Mouse (Mus musculus) kidney, embryonic 14.5 days (tissue): ENCODE results near the gene Helz2. TPM values are rescaled to one million over a fixed set of nuclear protein-coding genes. Genes with fewer than 3 reads are reported as not detected.

Experiments
- ATAC-seq: fragments of 200-750 bp; cut with Nextera tagmentation; 2 replicates; pipeline ENCODE4 v1.8.0; 2017; ENCODE audit warnings: moderate number of reproducible peaks, mild to moderate bottlenecking, moderate TSS enrichment, moderate library complexity; ENCODE audit not compliant: low FRiP score, low TSS enrichment
- H3K27ac ChIP-seq: fragments of 300-500 bp; sonication (generic); 2 replicates; pipeline ENCODE4 v1.5.1; 2014; ENCODE audit warnings: low read depth, mild to moderate bottlenecking, low read length, moderate library complexity, mixed read lengths
- H3K27me3 ChIP-seq: fragments of 300-500 bp; sonication (generic); 2 replicates; pipeline ENCODE4 v1.6.1; 2014; ENCODE audit warnings: mild to moderate bottlenecking, low read length; ENCODE audit not compliant: control insufficient read depth, insufficient read depth
- H3K36me3 ChIP-seq: fragments of 300-500 bp; sonication (generic); 2 replicates; pipeline ENCODE4 v1.6.1; 2014; ENCODE audit warnings: low read length, mixed read lengths; ENCODE audit not compliant: control insufficient read depth, insufficient read depth
- H3K4me1 ChIP-seq: fragments of 300-500 bp; sonication (generic); 2 replicates; pipeline ENCODE4 v1.6.1; 2014; ENCODE audit warnings: low read length, mixed read lengths; ENCODE audit not compliant: control insufficient read depth, insufficient read depth
- H3K4me2 ChIP-seq: fragments of 300-500 bp; sonication (generic); replicated peaks from 2 replicates; pipeline ENCODE4 v1.6.1; 2014; ENCODE audit warnings: low read depth, mild to moderate bottlenecking, low read length
- H3K4me3 ChIP-seq: fragments of 300-500 bp; sonication (generic); 2 replicates; pipeline ENCODE4 v1.5.1; 2014; ENCODE audit warnings: mild to moderate bottlenecking, low read length
- H3K9ac ChIP-seq: fragments of 300-500 bp; sonication (generic); 2 replicates; pipeline ENCODE4 v1.6.1; 2014; ENCODE audit warnings: low read depth, mild to moderate bottlenecking, low read length, moderate library complexity
- H3K9me3 ChIP-seq: fragments of 300-500 bp; sonication (generic); 2 replicates; pipeline ENCODE4 v1.6.1; 2016; ENCODE audit warnings: low read length; ENCODE audit not compliant: control insufficient read depth
- WGBS: fragments of 180-500 bp; shearing (Covaris S2); extraction: QIAGEN DNeasy Blood & Tissue Kit; methylation state at CpG from one replicate; pipeline ENCODE4 v1.1.7; 2014; 5-methylcytosine and 5-hydroxymethylcytosine counted together
- polyA plus RNA-seq: library from polyadenylated mRNA; unstranded; fragments of >200 nt; fragmentation: Nextera tagmentation; extraction: Ambion mirVana; gene quantifications from 2 replicates; pipeline ENCODE4 v1.2.1, GENCODE M21; 2014

Gene Helz2
- polyA plus RNA-seq, 1 experiment from 2014 or later, result 1.3 TPM

- Histone ChIP-seq H3K36me3 (no peaks in the 10 kb centered on the region; the same call in 1 of the 2 replicates), H3K4me2 (no peak overlapping the region), H3K27me3 (no peaks in the 10 kb centered on the region), H3K4me3 (no peak overlapping the region), H3K4me1 (no peaks in the 10 kb centered on the region), H3K9me3 (no peaks in the 10 kb centered on the region), H3K9ac (no peak overlapping the region), H3K27ac (no peak overlapping the region)
- WGBS, result 91% methylated on average over 11 of the region's 11 CpGs
- no peak for ATAC-seq
These were observed 7.1 kb downstream of the Helz2 start for GRCm38 (mm10) chr2:181234680-181235079.

GRCm38 (mm10) chr2:181233443-181233842 lies 8.4 kb downstream of the Helz2 start:
- Histone ChIP-seq H3K4me3 (no peak overlapping the region), H3K9ac (no peak overlapping the region), H3K4me2 (no peak overlapping the region), H3K36me3 (no peaks in the 10 kb centered on the region; the same call in 1 of the 2 replicates), H3K27me3 (no peaks in the 10 kb centered on the region), H3K27ac (no peak overlapping the region), H3K4me1 (no peaks in the 10 kb centered on the region), H3K9me3 (no peaks in the 10 kb centered on the region)
- 91% methylated on average over 15 of the region's 15 CpGs for whole genome bisulfite sequencing
- no peak for ATAC-seq

GRCm38 (mm10) chr2:181231171-181231570 lies 10.7 kb downstream of the Helz2 start:
- no peaks in the 10 kb centered on the region for H3K27me3 ChIP-seq
- no peak overlapping the region for H3K4me2 ChIP-seq
- no peak overlapping the region for H3K4me3 ChIP-seq
- no peak overlapping the region for H3K27ac ChIP-seq
- no peak overlapping the region for H3K9ac ChIP-seq
- H3K4me1 ChIP-seq, result no peaks in the 10 kb centered on the region
- ATAC-seq, result no peak
- H3K9me3 ChIP-seq, result no peaks in the 10 kb centered on the region
- WGBS, result 85% methylated on average over 19 of the region's 20 CpGs
- no peaks in the 10 kb centered on the region for H3K36me3 ChIP-seq

- no peak overlapping the region for H3K27ac ChIP-seq
These were observed 13.5 kb downstream of the Helz2 start for GRCm38 (mm10) chr2:181228335-181228734.

GRCm38 (mm10) chr2:181227122-181227521 lies 14.7 kb downstream of the Helz2 start:
- 91% methylated on average over 3 of the region's 3 CpGs for WGBS
- Histone ChIP-seq H3K27me3 (no peaks in the 10 kb centered on the region), H3K27ac (no peak overlapping the region), H3K4me2 (no peak overlapping the region), H3K9me3 (no peaks in the 10 kb centered on the region), H3K9ac (no peak overlapping the region), H3K4me1 (no peaks in the 10 kb centered on the region), H3K4me3 (no peak overlapping the region), H3K36me3 (no peaks in the 10 kb centered on the region)
- ATAC-seq, result no peak

More at GRCm38 (mm10) chr2:181228335-181228734, 13.5 kb downstream of the Helz2 start:
- Histone ChIP-seq H3K27me3 (no peaks in the 10 kb centered on the region), H3K9me3 (no peaks in the 10 kb centered on the region), H3K36me3 (no peaks in the 10 kb centered on the region), H3K4me3 (no peak overlapping the region), H3K4me2 (no peak overlapping the region), H3K4me1 (no peaks in the 10 kb centered on the region), H3K9ac (no peak overlapping the region)
- no peak for ATAC-seq
- WGBS, result 73% methylated on average over 1 of the region's 1 CpGs

GRCm38 (mm10) chr2:181224994-181225393 lies 16.8 kb downstream of the Helz2 start:
- Histone ChIP-seq H3K9ac (no peak overlapping the region), H3K4me2 (no peak overlapping the region), H3K4me3 (no peak overlapping the region), H3K4me1 (peaks cover 11% of the 10 kb centered on the region; the same call in 1 of the 2 replicates), H3K36me3 (no peaks in the 10 kb centered on the region), H3K27ac (no peak overlapping the region), H3K27me3 (no peaks in the 10 kb centered on the region), H3K9me3 (no peaks in the 10 kb centered on the region)
- no peak for ATAC-seq
- 91% methylated on average over 2 of the region's 2 CpGs for WGBS

- no peaks in the 10 kb centered on the region for H3K27me3 ChIP-seq
- H3K4me3 ChIP-seq, result peak overlapping the region; percentile 34
- peaks cover 20% of the 10 kb centered on the region; the same call in 1 of the 2 replicates for H3K4me1 ChIP-seq
- peak overlapping the region; percentile 77; the same call in 1 of the 2 replicates for H3K27ac ChIP-seq
- no peaks in the 10 kb centered on the region for H3K9me3 ChIP-seq
- no peak for ATAC-seq
- H3K9ac ChIP-seq, result no peak overlapping the region
- H3K4me2 ChIP-seq, result peak overlapping the region; percentile 58
- H3K36me3 ChIP-seq, result no peaks in the 10 kb centered on the region
- 25% methylated on average over 2 of the region's 2 CpGs for WGBS
These were observed 21.5 kb downstream of the Helz2 start for GRCm38 (mm10) chr2:181220361-181220760.

- under 1% methylated on average over 25 of the region's 25 CpGs for WGBS
- peak; percentile 97 for ATAC-seq
- peak within 1 kb of the TSS; percentile 34 for H3K4me3 ChIP-seq
- H3K27ac ChIP-seq, result peak within 1 kb of the TSS; percentile 77
- H3K36me3 ChIP-seq, result no peaks in the 10 kb centered on the region
- no peaks in the 10 kb centered on the region for H3K9me3 ChIP-seq
- H3K27me3 ChIP-seq, result no peaks in the 10 kb centered on the region
- H3K4me2 ChIP-seq, result peak within 1 kb of the TSS; percentile 58
- peak within 1 kb of the TSS; percentile 37; the same call in 1 of the 2 replicates for H3K9ac ChIP-seq
- peaks cover 20% of the 10 kb centered on the region; the same call in 1 of the 2 replicates for H3K4me1 ChIP-seq
These were observed 22.1 kb downstream of the Helz2 start, which contains the start of gene Fndc11 for GRCm38 (mm10) chr2:181219538-181220216. TSS of gene Fndc11 (plus strand) at chr2:181220013.

- peak overlapping the region; percentile 37; the same call in 1 of the 2 replicates for H3K9ac ChIP-seq
- peaks cover 4% of the 10 kb centered on the region for H3K27me3 ChIP-seq
- peaks cover 20% of the 10 kb centered on the region; the same call in 1 of the 2 replicates for H3K4me1 ChIP-seq
- peak overlapping the region; percentile 77 for H3K27ac ChIP-seq
- ATAC-seq, result no peak
- no peaks in the 10 kb centered on the region for H3K9me3 ChIP-seq
- H3K36me3 ChIP-seq, result no peaks in the 10 kb centered on the region
- 47% methylated on average over 5 of the region's 5 CpGs for WGBS
- H3K4me3 ChIP-seq, result no peak overlapping the region; the same call in 1 of the 2 replicates
- no peak overlapping the region for H3K4me2 ChIP-seq
These were observed 22.8 kb downstream of the Helz2 start for GRCm38 (mm10) chr2:181218881-181219485.
